Mouse (Mus musculus) bone marrow macrophage, adult 2 months (primary cell): ENCODE data around the gene Slc25a33. TPM values are rescaled to one million over a fixed set of nuclear protein-coding genes. Genes with fewer than 3 reads are reported as not detected.
"Not testable (repeated sequence)": the region's sequence is repeated elsewhere in the genome, so short reads cannot be mapped to it uniquely, and the experiment has no call there.

Experiments
- H3K27ac ChIP-seq: 2 replicates; pipeline ENCODE4 v1.5.1; 2012; ENCODE audit warnings: low read depth, low read length; ENCODE audit not compliant: insufficient read depth
- H3K4me1 ChIP-seq: 2 replicates; pipeline ENCODE4 v1.6.1; 2012; ENCODE audit warnings: low read length; ENCODE audit not compliant: control insufficient read depth, insufficient read depth
- H3K4me3 ChIP-seq: 2 replicates; pipeline ENCODE4 v1.5.1; 2012; ENCODE audit warnings: mild to moderate bottlenecking, low read length, moderate library complexity; ENCODE audit not compliant: insufficient read depth
- CTCF ChIP-seq: IDR thresholded peaks from 2 replicates; pipeline ENCODE4 v1.5.1; 2012; ENCODE audit warnings: low read depth, mild to moderate bottlenecking, low read length, moderate library complexity
- POLR2A ChIP-seq: IDR thresholded peaks from 2 replicates; pipeline ENCODE4 v1.6.1; 2012; ENCODE audit warnings: mild to moderate bottlenecking, low read depth, low read length, borderline replicate concordance
- polyA plus RNA-seq: library from polyadenylated mRNA; stranded (reverse); fragments of >200 nt; gene quantifications from 2 replicates; pipeline ENCODE4 v1.2.4, GENCODE M21; 2012; ENCODE audit not compliant: missing spikeins, insufficient read depth, insufficient read length

Gene Slc25a33
- 3.0 and 3.1 TPM in 2 replicates for polyA plus RNA-seq

DNA sequence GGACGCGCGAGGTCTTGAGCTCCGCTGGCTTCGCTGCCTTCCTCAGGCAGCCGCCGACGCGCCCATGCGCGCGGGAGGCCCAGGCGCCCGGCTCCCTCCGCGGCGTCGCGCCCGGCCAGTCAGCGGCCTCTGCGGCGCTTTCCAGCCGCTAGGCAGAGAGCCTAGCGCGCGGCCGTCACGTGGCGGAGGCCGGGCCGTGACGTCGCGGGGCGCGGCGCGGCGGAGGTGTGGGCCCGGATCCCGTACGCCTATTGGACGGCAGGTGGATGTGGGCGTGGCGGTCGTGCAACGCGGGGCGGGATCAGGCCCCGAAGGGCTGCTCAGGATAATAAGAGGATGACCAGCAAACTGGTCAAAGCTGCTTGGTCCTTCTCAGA lies at the start of gene Slc25a33:
Slc25a33 (minus strand) TSS at position 184 of the 377 bp plus-strand sequence.
- no peak within 1 kb of the TSS for H3K27ac ChIP-seq
- H3K4me1 ChIP-seq: peaks cover 32% of the 10 kb centered on the region
- peak; percentile 60; the same call in 1 of the 2 replicates for TF ChIP-seq POLR2A
- no peak for TF ChIP-seq CTCF
- H3K4me3 ChIP-seq: peak within 1 kb of the TSS; percentile 96

- H3K27ac ChIP-seq: no peak overlapping the region
- TF ChIP-seq CTCF (no peak), POLR2A (no peak)
- H3K4me1 ChIP-seq: peaks cover 11% of the 10 kb centered on the region
- no peak overlapping the region for H3K4me3 ChIP-seq
Observed at GRCm38 (mm10) chr4:149822586-149823196, 48.6 kb upstream of the Slc25a33 start.

GRCm38 (mm10) chr4:149822126-149822525 lies 48.0 kb upstream of the Slc25a33 start:
- H3K27ac ChIP-seq: no peak overlapping the region
- H3K4me1 ChIP-seq: peaks cover 11% of the 10 kb centered on the region
- no peak for TF ChIP-seq POLR2A
- no peak for TF ChIP-seq CTCF
- H3K4me3 ChIP-seq: no peak overlapping the region

DNA sequence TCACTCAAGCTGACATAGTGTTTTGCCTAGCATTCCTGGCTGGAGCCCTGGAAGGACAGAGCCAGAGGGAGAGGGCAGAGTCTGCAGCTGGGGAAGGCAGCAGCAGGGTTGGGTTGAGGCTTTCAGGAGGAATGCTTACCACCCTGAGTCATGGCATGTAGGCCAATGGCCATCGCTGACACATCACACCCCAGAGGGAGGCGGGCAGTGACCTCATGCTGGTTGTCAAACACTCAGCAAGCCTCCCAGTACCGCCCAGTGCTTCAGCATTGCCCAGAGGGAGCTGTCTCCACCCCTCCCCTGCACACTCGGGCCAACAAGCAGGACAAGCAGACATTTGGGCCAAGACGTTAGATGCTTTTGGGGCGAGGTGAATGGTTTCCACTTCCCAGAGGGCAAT lies 46.5 kb upstream of the Slc25a33 start:
- H3K27ac ChIP-seq: no peak overlapping the region
- TF ChIP-seq CTCF: no peak
- TF ChIP-seq POLR2A: no peak
- no peak overlapping the region for H3K4me3 ChIP-seq
- H3K4me1 ChIP-seq: peaks cover 11% of the 10 kb centered on the region

GRCm38 (mm10) chr4:149819195-149819594 lies 45.1 kb upstream of the Slc25a33 start:
- no peak overlapping the region for H3K4me3 ChIP-seq
- peaks cover 11% of the 10 kb centered on the region for H3K4me1 ChIP-seq
- TF ChIP-seq POLR2A (no peak), CTCF (no peak)
- no peak overlapping the region for H3K27ac ChIP-seq

DNA sequence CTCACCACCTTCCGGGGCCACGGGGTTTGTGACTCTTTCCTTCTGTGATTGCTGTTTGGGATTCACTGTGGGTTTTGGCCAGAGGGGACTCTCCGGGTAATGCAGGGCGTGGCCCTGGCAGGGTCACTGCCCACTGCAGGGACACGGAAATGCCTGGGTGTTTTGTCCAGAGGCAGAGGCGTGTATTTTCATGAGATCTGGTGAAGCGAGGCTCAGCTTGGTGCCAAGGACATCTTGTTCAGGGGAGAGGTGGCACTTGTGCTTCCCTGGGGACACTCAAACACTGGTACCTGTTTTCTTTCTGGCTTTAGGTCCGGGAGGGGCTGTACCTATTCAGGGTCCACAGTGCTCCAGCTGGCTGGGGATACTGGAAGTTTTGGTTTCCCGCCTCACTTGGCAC lies 42.5 kb upstream of the Slc25a33 start:
- TF ChIP-seq CTCF (no peak), POLR2A (no peak)
- Histone ChIP-seq H3K27ac (no peak overlapping the region), H3K4me1 (peaks cover 18% of the 10 kb centered on the region), H3K4me3 (no peak overlapping the region)

DNA sequence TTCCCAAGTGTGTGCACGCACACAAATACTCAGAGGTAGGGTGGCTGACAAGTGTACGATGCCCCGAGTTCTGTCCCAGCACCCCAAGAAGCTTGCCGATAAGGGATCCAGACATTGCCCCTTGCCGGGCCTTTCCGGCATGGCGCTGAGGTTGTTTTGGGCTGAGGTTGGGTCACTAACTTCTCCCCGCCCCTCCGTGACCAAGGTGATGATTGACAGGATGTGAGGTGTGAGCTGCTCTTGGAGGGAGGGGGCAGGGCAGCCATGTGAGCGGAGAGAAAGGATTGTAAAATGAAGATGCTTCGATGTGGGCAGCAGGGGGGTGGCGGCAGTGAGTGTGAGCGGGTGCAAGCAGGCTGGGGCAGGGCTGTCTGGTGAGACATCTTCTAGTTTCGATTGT lies 41.5 kb upstream of the Slc25a33 start:
- TF ChIP-seq CTCF (no peak), POLR2A (no peak)
- Histone ChIP-seq H3K4me3 (no peak overlapping the region), H3K27ac (no peak overlapping the region), H3K4me1 (peaks cover 14% of the 10 kb centered on the region)

DNA sequence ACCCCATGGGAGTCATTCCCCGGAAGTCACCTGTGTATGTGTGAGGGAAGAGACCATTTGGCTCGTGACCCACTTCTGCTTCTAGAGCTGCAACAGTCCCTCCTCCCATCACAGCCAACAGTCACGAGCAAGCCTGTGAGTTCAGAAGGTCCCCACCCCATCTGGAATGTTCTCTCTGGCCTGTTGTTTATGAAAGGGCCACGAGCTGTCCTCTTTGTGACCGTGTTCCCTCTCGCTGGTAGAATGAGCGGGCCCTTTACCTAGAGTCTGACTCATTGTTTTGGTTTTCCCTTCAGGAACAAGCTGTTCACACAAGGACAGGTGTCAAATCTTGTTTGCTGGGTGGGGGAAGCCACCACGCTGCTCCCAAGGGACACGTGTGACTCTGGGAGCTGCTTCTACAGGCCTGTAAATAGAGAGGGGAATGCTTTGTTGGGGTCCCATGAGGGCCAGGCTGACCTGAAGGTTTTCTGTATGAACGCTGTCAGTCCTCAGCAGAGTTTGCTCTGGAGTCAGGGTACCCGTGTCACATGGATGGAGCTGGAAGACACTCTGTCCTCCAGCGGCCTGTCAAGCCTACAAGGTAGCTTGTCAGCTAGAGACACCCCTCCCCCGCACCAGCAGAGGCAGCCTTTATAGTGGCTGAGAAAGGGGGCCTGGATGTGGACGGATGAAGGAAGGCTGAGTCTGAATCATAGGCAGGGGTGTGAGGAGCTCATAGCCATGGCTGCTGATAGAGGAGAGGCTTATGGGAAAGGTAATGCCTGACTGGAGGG lies 39.5 kb upstream of the Slc25a33 start:
- H3K4me1 ChIP-seq: peaks cover 7% of the 10 kb centered on the region
- H3K4me3 ChIP-seq: no peak overlapping the region
- no peak overlapping the region for H3K27ac ChIP-seq
- TF ChIP-seq POLR2A (no peak), CTCF (no peak)

- H3K27ac ChIP-seq, H3K4me1 ChIP-seq, H3K4me3 ChIP-seq: not testable (repeated sequence)
Observed at GRCm38 (mm10) chr4:149810372-149810771, 36.3 kb upstream of the Slc25a33 start.

DNA sequence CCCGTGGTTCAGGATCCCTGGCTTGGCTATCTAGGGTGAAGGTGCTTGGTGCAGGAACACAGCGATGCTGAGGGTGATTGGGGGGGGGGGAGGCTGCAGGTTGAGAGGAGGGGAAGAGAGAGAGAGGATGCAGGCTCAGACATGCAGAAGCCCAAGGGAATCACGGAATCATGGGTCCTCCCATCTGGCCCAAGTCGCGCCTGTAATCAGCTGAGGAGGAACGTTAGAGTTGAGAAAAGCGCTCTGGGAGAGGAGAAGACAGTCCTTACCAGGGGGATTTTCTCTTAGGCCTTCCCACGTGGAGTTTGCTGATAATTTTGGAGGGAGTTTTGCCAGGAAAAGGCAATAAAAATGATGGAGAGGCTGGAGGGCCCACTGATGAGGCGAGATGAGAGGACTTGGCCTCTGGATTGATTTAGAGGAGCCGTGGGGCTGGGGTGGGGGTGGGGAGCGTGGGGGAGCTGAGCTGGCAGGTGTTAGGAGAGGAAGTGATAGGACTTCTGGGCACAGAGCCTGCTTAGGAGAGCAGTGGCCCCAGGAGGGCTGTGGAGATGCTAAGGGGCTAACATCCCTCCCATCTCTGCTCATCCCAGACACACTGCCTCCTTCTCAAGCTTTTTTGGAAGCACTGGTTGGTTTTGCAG lies 34.6 kb upstream of the Slc25a33 start:
- TF ChIP-seq POLR2A (no peak), CTCF (no peak)
- Histone ChIP-seq H3K27ac (no peak overlapping the region), H3K4me3 (no peak overlapping the region), H3K4me1 (peaks cover 7% of the 10 kb centered on the region)
